Comparison of ENCODE assay signal across 28 mouse cellular contexts in the genomic region with DNA sequence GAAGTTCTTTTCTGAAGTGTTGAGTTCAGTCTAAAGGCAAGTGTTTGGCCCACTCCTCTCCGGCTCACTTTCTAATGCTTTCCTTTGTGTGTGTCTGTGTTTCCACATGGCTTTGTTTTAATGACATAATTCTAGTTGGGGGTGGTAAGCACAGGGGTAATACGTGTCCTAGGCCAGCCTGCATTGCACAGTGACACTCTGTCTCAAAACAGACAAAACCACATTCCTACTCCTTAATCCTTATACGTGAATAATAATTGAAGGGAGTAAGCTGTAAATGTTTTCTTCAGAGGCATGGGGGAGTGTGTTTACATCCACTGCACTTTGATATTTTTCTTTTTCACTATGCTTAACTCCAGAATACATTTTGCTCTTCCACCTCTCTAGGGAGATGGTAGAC.
DNase-seq lines count a peak whose midpoint lies in the region; ATAC-seq and TF ChIP-seq lines count a peak whose summit lies in the region.
"Had no signal": no experiment of that assay in that cellular context is flagged by ENCODE, and none has a peak within 500 bp of the region (broad histone marks: within the 10 kb centered on the region; RNA-seq: fewer than 3 reads in every experiment).

No protein-coding gene starts in this region.

- H3K9ac ChIP-seq in forebrain, embryonic 14.5 days (ENCODE audit: low read length) = no peak overlapping the region
- no peak overlapping the region for H3K9ac ChIP-seq in forebrain, embryonic 12.5 days
- no peak overlapping the region for H3K9ac ChIP-seq in forebrain, embryonic 16.5 days (replicated peaks; ENCODE audit: low read depth, low read length)
- H3K9ac ChIP-seq: embryonic facial prominence, embryonic 15.5 days; heart, embryonic 12.5 days; heart, embryonic 15.5 days; hindbrain, embryonic 14.5 days had no signal

- H3K27me3 ChIP-seq in forebrain, embryonic 14.5 days (replicated peaks; ENCODE audit: control insufficient read depth, insufficient read depth, low read length) = no peaks in the 10 kb centered on the region
- H3K27me3 ChIP-seq in forebrain, embryonic 12.5 days = no peaks in the 10 kb centered on the region
- no peaks in the 10 kb centered on the region for H3K27me3 ChIP-seq in forebrain, embryonic 16.5 days (replicated peaks; ENCODE audit: control insufficient read depth, insufficient read depth, low read length)
- H3K27me3 ChIP-seq: embryonic facial prominence, embryonic 15.5 days; heart, embryonic 12.5 days; heart, embryonic 15.5 days had no signal

- peak overlapping the region; percentile 10; the same call in 1 of the 2 replicates for H3K27ac ChIP-seq in forebrain, embryonic 14.5 days (ENCODE audit: low read depth, low read length)
- no peak overlapping the region for H3K27ac ChIP-seq in forebrain, embryonic 12.5 days
- peak overlapping the region; percentile 56 for H3K27ac ChIP-seq in layer of hippocampus, adult 2 months
- 0 out of 2 replicates have a peak overlapping the region, but pooled peaks have one; percentile 67 for H3K27ac ChIP-seq in cortical plate, adult 2 months (ENCODE audit: insufficient read depth, low read length)
- peak overlapping the region; percentile 65 for H3K27ac ChIP-seq in forebrain, embryonic 16.5 days (ENCODE audit: low read length)
- H3K27ac ChIP-seq: embryonic facial prominence, embryonic 15.5 days; gastrocnemius, adult 2 months; heart, embryonic 15.5 days; hindbrain, embryonic 14.5 days; hindbrain, postnatal 0 days had no signal

- H3K36me3 ChIP-seq in forebrain, embryonic 14.5 days (ENCODE audit: control insufficient read depth, insufficient read depth, low read length) = no peaks in the 10 kb centered on the region
- H3K36me3 ChIP-seq in forebrain, embryonic 12.5 days (replicated peaks) = no peaks in the 10 kb centered on the region
- no peaks in the 10 kb centered on the region for H3K36me3 ChIP-seq in forebrain, embryonic 16.5 days (ENCODE audit: control insufficient read depth, insufficient read depth)
- H3K36me3 ChIP-seq: embryonic facial prominence, embryonic 15.5 days; heart, embryonic 12.5 days; heart, embryonic 15.5 days had no signal

- H3K4me3 ChIP-seq in forebrain, embryonic 14.5 days (ENCODE audit: low read depth, low read length) = no peak overlapping the region
- no peak overlapping the region for H3K4me3 ChIP-seq in forebrain, embryonic 12.5 days (replicated peaks)
- no peak overlapping the region for H3K4me3 ChIP-seq in layer of hippocampus, adult 2 months
- H3K4me3 ChIP-seq in cortical plate, adult 2 months (ENCODE audit: insufficient read depth, low read length) = no peak overlapping the region
- no peak overlapping the region for H3K4me3 ChIP-seq in forebrain, embryonic 16.5 days (replicated peaks; ENCODE audit: low read length)
- H3K4me3 ChIP-seq: embryonic facial prominence, embryonic 15.5 days; gastrocnemius, adult 2 months; heart, embryonic 12.5 days; heart, embryonic 15.5 days had no signal

- no peak for ATAC-seq in forebrain, embryonic 14.5 days
- no peak for ATAC-seq in forebrain, embryonic 12.5 days (ENCODE audit: low FRiP score)
- no peak for ATAC-seq in forebrain, embryonic 16.5 days
- ATAC-seq: CD4-positive, CD25-positive, alpha-beta regulatory T cell, adult 4 months; hindbrain, postnatal 0 days; inflammation-experienced regulatory T-cells, adult 6 months; intestine, embryonic 16.5 days had no signal

- no peaks in the 10 kb centered on the region for H3K9me3 ChIP-seq in forebrain, embryonic 14.5 days (replicated peaks; ENCODE audit: control insufficient read depth, low read length)
- no peaks in the 10 kb centered on the region for H3K9me3 ChIP-seq in forebrain, embryonic 12.5 days
- H3K9me3 ChIP-seq in forebrain, embryonic 16.5 days (ENCODE audit: control insufficient read depth, low read length) = no peaks in the 10 kb centered on the region
- H3K9me3 ChIP-seq: embryonic facial prominence, embryonic 15.5 days; heart, embryonic 15.5 days had no signal

- H3K4me1 ChIP-seq in forebrain, embryonic 14.5 days (ENCODE audit: control insufficient read depth, insufficient read depth, low read length) = peaks cover 22% of the 10 kb centered on the region
- H3K4me1 ChIP-seq in forebrain, embryonic 12.5 days = peaks cover 17% of the 10 kb centered on the region
- H3K4me1 ChIP-seq in cortical plate, adult 2 months (ENCODE audit: control insufficient read depth, insufficient read depth, low read length) = peaks cover 9% of the 10 kb centered on the region
- H3K4me1 ChIP-seq in forebrain, embryonic 16.5 days (replicated peaks; ENCODE audit: control insufficient read depth, insufficient read depth, low read length) = peaks cover 23% of the 10 kb centered on the region

- TF ChIP-seq POLR2A in cortical plate, adult 2 months (IDR thresholded peaks at IDR 0.05; ENCODE audit: extremely low read depth, insufficient read depth, low read length) = no peak

- WGBS in forebrain, embryonic 14.5 days = 17% methylated on average over 3 of the region's 3 CpGs
- 22% methylated on average over 3 of the region's 3 CpGs for WGBS in forebrain, embryonic 12.5 days
- WGBS in forebrain, embryonic 16.5 days = 10% methylated on average over 3 of the region's 3 CpGs

- H3K4me2 ChIP-seq in forebrain, embryonic 14.5 days (ENCODE audit: low read length) = no peak overlapping the region
- no peak overlapping the region for H3K4me2 ChIP-seq in forebrain, embryonic 12.5 days
- no peak overlapping the region for H3K4me2 ChIP-seq in forebrain, embryonic 16.5 days (ENCODE audit: low read length)
- H3K4me2 ChIP-seq: embryonic facial prominence, embryonic 15.5 days; heart, embryonic 12.5 days; heart, embryonic 15.5 days; hindbrain, embryonic 14.5 days had no signal

- no peak for TF ChIP-seq CTCF in layer of hippocampus, adult 2 months (conservative IDR thresholded peaks at IDR 0.05)
- TF ChIP-seq CTCF in cortical plate, adult 2 months (IDR thresholded peaks at IDR 0.05; ENCODE audit: extremely low read depth, insufficient read depth, low read length) = no peak

- DNase-seq in forebrain, embryonic 14.5 days (ENCODE audit: low spot score) = no peak
- no peak for DNase-seq in layer of hippocampus, adult 2 months (ENCODE audit: low spot score in 2 of 2)
- DNase-seq in layer of hippocampus, postnatal 25 days (ENCODE audit: extremely low spot score in 1 of 2, low spot score in 1 of 2) = no peak
- no peak for DNase-seq in testis, postnatal 14 days (ENCODE audit: low spot score)
- DNase-seq: adrenal gland, adult 2 months; adrenal gland, postnatal 14 days; cerebellum, adult 11 months; cerebellum, adult 2 months; cerebellum, adult 9-11 months; cerebellum, postnatal 25 days; embryo, embryonic 11 days; gastrocnemius, adult 2 months; gastrocnemius, postnatal 14 days; heart, adult 18-20 months; heart, postnatal 10 days; heart, postnatal 4 days; kidney, adult 2 months had no signal
